Mouse (Mus musculus) midbrain, embryonic 14.5 days (tissue): ENCODE data around the gene Mn1. TPM values are rescaled to one million over a fixed set of nuclear protein-coding genes. Genes with fewer than 3 reads are reported as not detected.

ENCODE experiments used
- ATAC-seq: fragments of 200-750 bp; cut with Nextera tagmentation; 2 replicates; pipeline ENCODE4 v1.8.0; 2017; ENCODE audit warnings: moderate number of reproducible peaks, moderate library complexity; ENCODE audit not compliant: low FRiP score, low TSS enrichment
- DNase-seq: peaks from one replicate; pipeline ENCODE4 v3.0.0-alpha.2; 2015
- H3K27ac ChIP-seq: fragments of 300-500 bp; sonication (generic); replicated peaks from 2 replicates; pipeline ENCODE4 v1.5.1; 2014; ENCODE audit warnings: mild to moderate bottlenecking, low read depth, low read length, moderate library complexity
- H3K27me3 ChIP-seq: fragments of 300-500 bp; sonication (generic); 2 replicates; pipeline ENCODE4 v1.6.1; 2014; ENCODE audit warnings: low read length, control low read depth, mixed read lengths; ENCODE audit not compliant: control insufficient read depth, insufficient read depth
- H3K36me3 ChIP-seq: fragments of 300-500 bp; sonication (generic); 2 replicates; pipeline ENCODE4 v1.6.1; 2014; ENCODE audit warnings: low read length, control low read depth; ENCODE audit not compliant: control insufficient read depth, insufficient read depth
- H3K4me1 ChIP-seq: fragments of 300-500 bp; sonication (generic); 2 replicates; pipeline ENCODE4 v1.6.1; 2014; ENCODE audit warnings: mild to moderate bottlenecking, antibody characterized with exemption, low read length, control low read depth; ENCODE audit not compliant: control insufficient read depth, insufficient read depth
- H3K4me2 ChIP-seq: fragments of 300-500 bp; sonication (generic); 2 replicates; pipeline ENCODE4 v1.6.1; 2014; ENCODE audit warnings: mild to moderate bottlenecking, low read length, moderate library complexity
- H3K4me3 ChIP-seq: fragments of 300-500 bp; sonication (generic); replicated peaks from 2 replicates; pipeline ENCODE4 v1.5.1; 2014; ENCODE audit warnings: low read depth, low read length
- H3K9ac ChIP-seq: fragments of 300-500 bp; sonication (generic); replicated peaks from 2 replicates; pipeline ENCODE4 v1.6.1; 2014; ENCODE audit warnings: mild to moderate bottlenecking, low read length, moderate library complexity
- H3K9me3 ChIP-seq: fragments of 300-500 bp; sonication (generic); 2 replicates; pipeline ENCODE4 v1.6.1; 2016; ENCODE audit warnings: low read length, control low read depth, mixed read lengths; ENCODE audit not compliant: control insufficient read depth
- WGBS: fragments of 180-500 bp; shearing (Covaris S2); extraction: QIAGEN DNeasy Blood & Tissue Kit; methylation state at CpG from one replicate; pipeline ENCODE4 v1.1.7; 2014; 5-methylcytosine and 5-hydroxymethylcytosine counted together
- polyA plus RNA-seq: library from polyadenylated mRNA; unstranded; fragments of >200 nt; fragmentation: Nextera tagmentation; extraction: Ambion mirVana; gene quantifications from 2 replicates; pipeline ENCODE4 v1.2.1, GENCODE M21; 2014

Mn1 gene
- polyA plus RNA-seq, 1 experiment from 2014 or later, result 69.2 TPM

GRCm38 (mm10) chr5:111391485-111391884, 25.7 kb upstream of the Mn1 start:
- no peaks in the 10 kb centered on the region for H3K27me3 ChIP-seq
- no peak overlapping the region for H3K27ac ChIP-seq
- H3K4me3 ChIP-seq, result no peak overlapping the region
- no peak for DNase-seq
- no peak overlapping the region for H3K4me2 ChIP-seq
- no peak overlapping the region for H3K9ac ChIP-seq
- WGBS, result 84% methylated on average over 6 of the region's 6 CpGs
- H3K4me1 ChIP-seq, result peaks cover 31% of the 10 kb centered on the region
- no peaks in the 10 kb centered on the region for H3K9me3 ChIP-seq
- H3K36me3 ChIP-seq, result peaks cover 30% of the 10 kb centered on the region
- no peak for ATAC-seq

- ATAC-seq (peak; percentile 81; the same call in 1 of the 2 replicates), DNase-seq (peak; percentile 93)
- Histone ChIP-seq H3K9me3 (no peaks in the 10 kb centered on the region), H3K4me2 (peak overlapping the region; percentile 45), H3K4me1 (peaks cover 31% of the 10 kb centered on the region), H3K27me3 (no peaks in the 10 kb centered on the region), H3K27ac (peak overlapping the region; percentile 32), H3K9ac (peak overlapping the region; percentile 36), H3K36me3 (0 out of 2 replicates have a peak, but pooled peaks cover 10% of the 10 kb centered on the region), H3K4me3 (peak overlapping the region; percentile 7; the same call in 1 of the 2 replicates)
- 6% methylated on average over 17 of the region's 17 CpGs for WGBS
Observed at GRCm38 (mm10) chr5:111393346-111394197, 23.6 kb upstream of the Mn1 start.

- DNase-seq (peak; percentile 67), ATAC-seq (no peak; the same call in 1 of the 2 replicates)
- peak overlapping the region; percentile 7; the same call in 1 of the 2 replicates for H3K4me3 ChIP-seq
- peak overlapping the region; percentile 45 for H3K4me2 ChIP-seq
- 4% methylated on average over 15 of the region's 15 CpGs for WGBS
- H3K27me3 ChIP-seq, result no peaks in the 10 kb centered on the region
- peaks cover 31% of the 10 kb centered on the region for H3K4me1 ChIP-seq
- peak overlapping the region; percentile 32 for H3K27ac ChIP-seq
- peak overlapping the region; percentile 36 for H3K9ac ChIP-seq
- no peaks in the 10 kb centered on the region for H3K9me3 ChIP-seq
- 0 out of 2 replicates have a peak, but pooled peaks cover 6% of the 10 kb centered on the region for H3K36me3 ChIP-seq
Observed at GRCm38 (mm10) chr5:111394198-111395053, 22.7 kb upstream of the Mn1 start.

- Histone ChIP-seq H3K27ac (no peak overlapping the region), H3K9ac (no peak overlapping the region), H3K9me3 (no peaks in the 10 kb centered on the region), H3K4me1 (peaks cover 31% of the 10 kb centered on the region), H3K4me3 (no peak overlapping the region), H3K36me3 (no peaks in the 10 kb centered on the region), H3K4me2 (no peak overlapping the region), H3K27me3 (no peaks in the 10 kb centered on the region)
- DNase-seq (no peak), ATAC-seq (no peak)
- WGBS, result 60% methylated on average over 10 of the region's 10 CpGs
Observed at GRCm38 (mm10) chr5:111395771-111396170, 21.4 kb upstream of the Mn1 start.

GRCm38 (mm10) chr5:111396199-111396598, 21.0 kb upstream of the Mn1 start:
- Histone ChIP-seq H3K27ac (no peak overlapping the region), H3K9ac (no peak overlapping the region), H3K9me3 (no peaks in the 10 kb centered on the region), H3K36me3 (no peaks in the 10 kb centered on the region), H3K4me1 (peaks cover 31% of the 10 kb centered on the region), H3K27me3 (no peaks in the 10 kb centered on the region), H3K4me3 (no peak overlapping the region), H3K4me2 (no peak overlapping the region)
- 78% methylated on average over 4 of the region's 4 CpGs for WGBS
- ATAC-seq (no peak), DNase-seq (no peak)

GRCm38 (mm10) chr5:111398471-111398870, 18.7 kb upstream of the Mn1 start:
- WGBS, result 52% methylated on average over 4 of the region's 4 CpGs
- no peaks in the 10 kb centered on the region for H3K36me3 ChIP-seq

GRCm38 (mm10) chr5:111399271-111399670, 17.9 kb upstream of the Mn1 start:
- Histone ChIP-seq H3K27me3 (no peaks in the 10 kb centered on the region), H3K4me1 (peaks cover 17% of the 10 kb centered on the region), H3K36me3 (no peaks in the 10 kb centered on the region), H3K9me3 (no peaks in the 10 kb centered on the region), H3K4me2 (no peak overlapping the region), H3K4me3 (no peak overlapping the region), H3K27ac (no peak overlapping the region), H3K9ac (no peak overlapping the region)
- no peak for DNase-seq
- WGBS, result 87% methylated on average over 4 of the region's 4 CpGs
- no peak for ATAC-seq

More at GRCm38 (mm10) chr5:111398471-111398870, 18.7 kb upstream of the Mn1 start:
- Histone ChIP-seq H3K4me3 (no peak overlapping the region), H3K9ac (no peak overlapping the region; the same call in 1 of the 2 replicates), H3K9me3 (no peaks in the 10 kb centered on the region), H3K4me1 (peaks cover 25% of the 10 kb centered on the region), H3K27ac (no peak overlapping the region), H3K4me2 (no peak overlapping the region), H3K27me3 (no peaks in the 10 kb centered on the region)
- no peak for DNase-seq
- ATAC-seq, result no peak

GRCm38 (mm10) chr5:111401879-111402650, 15.1 kb upstream of the Mn1 start:
- Histone ChIP-seq H3K9me3 (no peaks in the 10 kb centered on the region), H3K4me2 (no peak overlapping the region), H3K9ac (no peak overlapping the region), H3K4me1 (no peaks in the 10 kb centered on the region), H3K4me3 (no peak overlapping the region), H3K36me3 (no peaks in the 10 kb centered on the region), H3K27ac (no peak overlapping the region), H3K27me3 (no peaks in the 10 kb centered on the region)
- ATAC-seq, result no peak
- DNase-seq, result no peak
- WGBS, result 71% methylated on average over 19 of the region's 19 CpGs
